Mouse (Mus musculus) forebrain, embryonic 16.5 days (tissue): ENCODE data around the gene Tial1. TPM values are rescaled to one million over a fixed set of nuclear protein-coding genes. Genes with fewer than 3 reads are reported as not detected.

ENCODE experiments used
- ATAC-seq: fragments of 200-750 bp; cut with Nextera tagmentation; 2 replicates; pipeline ENCODE4 v1.8.0; 2017; ENCODE audit warnings: mild to moderate bottlenecking, moderate library complexity
- H3K27ac ChIP-seq: fragments of 300-500 bp; sonication (generic); 2 replicates; pipeline ENCODE4 v1.5.1; 2014; ENCODE audit warnings: low read length, control low read depth
- H3K27me3 ChIP-seq: fragments of 300-500 bp; sonication (generic); replicated peaks from 2 replicates; pipeline ENCODE4 v1.6.1; 2014; ENCODE audit warnings: low read length; ENCODE audit not compliant: control insufficient read depth, insufficient read depth
- H3K36me3 ChIP-seq: fragments of 300-500 bp; sonication (generic); 2 replicates; pipeline ENCODE4 v1.6.1; 2014; ENCODE audit not compliant: control insufficient read depth, insufficient read depth
- H3K4me1 ChIP-seq: fragments of 300-500 bp; sonication (generic); replicated peaks from 2 replicates; pipeline ENCODE4 v1.6.1; 2014; ENCODE audit warnings: low read length; ENCODE audit not compliant: control insufficient read depth, insufficient read depth
- H3K4me2 ChIP-seq: fragments of 300-500 bp; sonication (generic); 2 replicates; pipeline ENCODE4 v1.6.1; 2014; ENCODE audit warnings: mild to moderate bottlenecking, low read length, control low read depth
- H3K4me3 ChIP-seq: fragments of 300-500 bp; sonication (generic); replicated peaks from 2 replicates; pipeline ENCODE4 v1.5.1; 2014; ENCODE audit warnings: mild to moderate bottlenecking, low read length, control low read depth
- H3K9ac ChIP-seq: fragments of 300-500 bp; sonication (generic); replicated peaks from 2 replicates; pipeline ENCODE4 v1.6.1; 2014; ENCODE audit warnings: low read depth, low read length, control low read depth
- H3K9me3 ChIP-seq: fragments of 300-500 bp; sonication (generic); 2 replicates; pipeline ENCODE4 v1.6.1; 2016; ENCODE audit warnings: low read length; ENCODE audit not compliant: control insufficient read depth
- WGBS: fragments of 180-500 bp; shearing (Covaris S2); extraction: QIAGEN DNeasy Blood & Tissue Kit; methylation state at CpG from one replicate; pipeline ENCODE4 v1.1.7; 2014; 5-methylcytosine and 5-hydroxymethylcytosine counted together
- polyA plus RNA-seq: library from polyadenylated mRNA; unstranded; fragments of >200 nt; fragmentation: Nextera tagmentation; extraction: Ambion mirVana; gene quantifications from 2 replicates; pipeline ENCODE4 v1.2.1, GENCODE M21; 2015

Tial1 gene
- 30.3 and 33.0 TPM in 2 replicates for polyA plus RNA-seq

- Histone ChIP-seq H3K9ac (peak within 1 kb of the TSS; percentile 68), H3K36me3 (no peaks in the 10 kb centered on the region), H3K4me1 (peaks cover 11% of the 10 kb centered on the region), H3K4me3 (peak within 1 kb of the TSS; percentile 78), H3K27me3 (no peaks in the 10 kb centered on the region), H3K4me2 (peak within 1 kb of the TSS; percentile 80), H3K9me3 (no peaks in the 10 kb centered on the region), H3K27ac (peak within 1 kb of the TSS; percentile 90)
- peak; percentile 99 for ATAC-seq
- WGBS, result under 1% methylated on average over 69 of the region's 69 CpGs
These were observed at the start of gene Tial1 for GRCm38 (mm10) chr7:128461285-128462215. Tial1 (minus strand) TSS chr7:128461717.

DNA sequence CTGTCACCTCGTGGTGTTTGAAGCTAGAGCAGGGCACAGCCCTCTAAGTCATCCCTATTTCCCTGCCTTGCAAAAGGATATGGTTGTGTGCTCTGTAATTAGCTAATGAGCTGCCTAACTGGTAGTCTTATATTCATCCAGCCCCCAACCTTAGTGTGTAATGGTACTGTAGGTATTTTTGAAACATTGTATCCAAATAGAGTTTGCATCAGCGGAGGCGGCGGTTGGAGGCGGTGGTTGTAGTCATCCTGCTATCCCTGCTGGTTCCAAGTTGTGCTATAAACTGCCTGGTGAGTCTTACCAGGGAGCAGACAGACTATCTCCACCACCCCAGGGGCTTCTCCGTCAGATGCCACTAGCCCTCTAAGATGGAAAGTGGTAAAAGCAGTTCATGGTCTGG, 42.6 kb upstream of the Tial1 start:
- H3K27ac ChIP-seq, result no peak overlapping the region
- H3K9me3 ChIP-seq, result no peaks in the 10 kb centered on the region
- ATAC-seq, result no peak
- no peaks in the 10 kb centered on the region for H3K36me3 ChIP-seq
- no peak overlapping the region for H3K4me2 ChIP-seq
- H3K4me1 ChIP-seq, result no peaks in the 10 kb centered on the region
- H3K27me3 ChIP-seq, result no peaks in the 10 kb centered on the region
- no peak overlapping the region for H3K4me3 ChIP-seq
- H3K9ac ChIP-seq, result no peak overlapping the region
- WGBS, result 86% methylated on average over 6 of the region's 6 CpGs

DNA sequence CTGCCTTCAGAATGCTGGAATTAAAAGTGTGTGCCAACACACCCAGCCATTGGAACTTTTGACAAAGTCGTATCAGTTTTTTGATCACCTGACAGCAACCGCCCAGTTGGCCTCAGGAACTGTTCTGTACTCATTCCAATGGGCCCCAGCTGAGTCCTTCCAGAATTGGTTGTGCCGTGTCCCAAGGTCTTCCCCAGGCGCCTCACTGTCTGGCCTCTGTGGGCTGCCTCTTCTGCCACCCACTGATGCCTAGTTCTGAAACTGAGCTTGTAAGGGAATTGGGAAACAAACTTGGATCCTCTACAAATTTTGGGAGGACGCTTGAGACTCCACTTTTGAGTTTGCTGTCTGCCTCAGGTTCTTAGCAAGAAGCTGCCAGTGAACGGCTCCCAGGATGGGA, 38.3 kb upstream of the Tial1 start:
- no peak for ATAC-seq

DNA sequence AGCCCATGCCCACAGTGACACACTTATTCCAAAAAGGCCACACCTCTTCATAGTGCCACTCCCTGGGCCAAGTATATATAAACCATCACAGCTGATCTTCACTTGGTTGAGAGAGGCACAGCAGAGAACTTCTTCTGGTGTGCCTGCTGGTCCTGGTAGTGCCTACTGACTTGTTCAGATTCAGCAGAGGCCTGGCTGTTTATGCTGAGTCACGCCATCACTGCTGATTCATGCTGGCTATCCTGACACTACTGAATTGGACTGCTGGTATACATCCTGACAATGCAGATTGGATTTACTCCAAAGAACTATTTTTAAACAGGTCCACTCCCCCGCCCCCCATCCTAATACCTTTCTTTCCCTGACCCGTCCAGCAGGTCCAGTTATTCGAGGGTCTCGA, 33.0 kb upstream of the Tial1 start:
- no peak for ATAC-seq
- 88% methylated on average over 5 of the region's 5 CpGs for WGBS
- Histone ChIP-seq H3K9me3 (no peaks in the 10 kb centered on the region), H3K27me3 (no peaks in the 10 kb centered on the region), H3K4me2 (no peak overlapping the region), H3K36me3 (no peaks in the 10 kb centered on the region), H3K4me3 (no peak overlapping the region), H3K4me1 (no peaks in the 10 kb centered on the region), H3K27ac (no peak overlapping the region), H3K9ac (no peak overlapping the region)

More for the DNA sequence above, 38.3 kb upstream of the Tial1 start:
- H3K4me1 ChIP-seq, result no peaks in the 10 kb centered on the region
- no peaks in the 10 kb centered on the region for H3K9me3 ChIP-seq
- no peak overlapping the region for H3K27ac ChIP-seq
- H3K36me3 ChIP-seq, result no peaks in the 10 kb centered on the region
- H3K27me3 ChIP-seq, result no peaks in the 10 kb centered on the region
- H3K4me2 ChIP-seq, result no peak overlapping the region
- no peak overlapping the region for H3K9ac ChIP-seq
- 88% methylated on average over 6 of the region's 6 CpGs for WGBS
- no peak overlapping the region for H3K4me3 ChIP-seq

DNA sequence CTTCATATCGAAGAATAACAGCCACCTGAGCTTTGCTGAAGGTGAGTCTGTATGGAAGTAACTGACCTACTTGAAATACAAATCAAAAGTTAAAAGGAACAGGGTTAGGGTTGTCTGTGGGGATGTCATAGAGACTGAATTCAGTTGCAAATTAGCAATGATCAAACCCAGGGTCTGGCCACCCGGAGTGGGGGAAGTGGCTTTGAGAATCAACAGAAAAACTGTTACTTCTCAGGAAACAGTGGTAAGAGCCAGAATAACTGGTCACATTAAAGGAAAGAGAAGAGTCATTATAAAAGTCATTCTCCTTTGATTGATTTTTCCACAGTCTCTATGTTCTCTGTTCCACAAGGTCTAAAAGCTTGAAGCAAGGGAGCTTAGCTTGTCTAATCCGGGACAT, 27.5 kb upstream of the Tial1 start:
- Histone ChIP-seq H3K4me2 (no peak overlapping the region), H3K36me3 (no peaks in the 10 kb centered on the region), H3K4me3 (no peak overlapping the region), H3K9me3 (peaks cover 16% of the 10 kb centered on the region; the same call in 1 of the 2 replicates), H3K27me3 (no peaks in the 10 kb centered on the region), H3K4me1 (no peaks in the 10 kb centered on the region), H3K9ac (no peak overlapping the region), H3K27ac (no peak overlapping the region)
- 97% methylated on average over 3 of the region's 3 CpGs for WGBS
- no peak for ATAC-seq

- H3K9me3 ChIP-seq, result no peaks in the 10 kb centered on the region
- no peak overlapping the region for H3K9ac ChIP-seq
- no peaks in the 10 kb centered on the region for H3K4me1 ChIP-seq
- H3K4me2 ChIP-seq, result peak overlapping the region; percentile 41
- peak overlapping the region; percentile 24 for H3K4me3 ChIP-seq
- no peaks in the 10 kb centered on the region for H3K27me3 ChIP-seq
- no peak overlapping the region for H3K27ac ChIP-seq
- ATAC-seq, result peak; percentile 84
- H3K36me3 ChIP-seq, result no peaks in the 10 kb centered on the region
- WGBS, result 27% methylated on average over 10 of the region's 10 CpGs
These were observed 12.8 kb upstream of the Tial1 start for GRCm38 (mm10) chr7:128474322-128474721.

GRCm38 (mm10) chr7:128462406-128462805, 889 bp upstream of the Tial1 start:
- no peak for ATAC-seq
- Histone ChIP-seq H3K4me2 (peak overlapping the region; percentile 78), H3K27me3 (no peaks in the 10 kb centered on the region), H3K36me3 (no peaks in the 10 kb centered on the region), H3K27ac (no peak overlapping the region), H3K4me1 (peaks cover 11% of the 10 kb centered on the region), H3K9ac (no peak overlapping the region), H3K4me3 (peak overlapping the region; percentile 78), H3K9me3 (no peaks in the 10 kb centered on the region)
- WGBS, result 58% methylated on average over 5 of the region's 5 CpGs

DNA sequence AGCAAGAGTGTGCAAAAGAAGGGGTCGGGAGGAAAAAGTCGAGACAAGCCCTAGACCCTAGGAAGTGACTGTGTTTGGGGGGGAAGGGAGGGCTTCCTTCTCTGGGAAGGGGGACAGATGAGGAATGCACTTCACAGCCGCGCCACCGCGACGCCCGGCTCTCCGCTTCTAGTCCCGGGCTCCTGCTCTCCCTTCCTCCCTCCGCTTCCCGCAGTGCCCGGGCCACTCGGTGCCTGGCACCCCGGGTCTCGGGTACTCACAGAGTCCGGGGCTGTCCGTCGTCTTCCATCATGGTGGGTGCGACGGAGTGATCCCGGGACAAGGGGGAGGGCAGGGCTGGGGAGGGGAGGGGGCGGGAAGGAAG, 670 bp downstream of the Tial1 start:
- peak overlapping the region; percentile 90 for H3K27ac ChIP-seq
- H3K9me3 ChIP-seq, result no peaks in the 10 kb centered on the region
- H3K9ac ChIP-seq, result peak overlapping the region; percentile 68
- peak overlapping the region; percentile 78 for H3K4me3 ChIP-seq
- ATAC-seq, result peak; percentile 9; the same call in 1 of the 2 replicates
- H3K36me3 ChIP-seq, result no peaks in the 10 kb centered on the region
- H3K4me2 ChIP-seq, result peak overlapping the region; percentile 80
- no peaks in the 10 kb centered on the region for H3K27me3 ChIP-seq
- peaks cover 11% of the 10 kb centered on the region for H3K4me1 ChIP-seq
- WGBS, result under 1% methylated on average over 21 of the region's 23 CpGs

- H3K27ac ChIP-seq, result peak overlapping the region; percentile 90
- H3K9ac ChIP-seq, result peak overlapping the region; percentile 68
- peak; percentile 0; the same call in 1 of the 2 replicates for ATAC-seq
These were observed 1.2 kb downstream of the Tial1 start for GRCm38 (mm10) chr7:128460131-128460864.

More at GRCm38 (mm10) chr7:128460131-128460864, 1.2 kb downstream of the Tial1 start:
- WGBS, result under 1% methylated on average over 34 of the region's 36 CpGs
- Histone ChIP-seq H3K4me3 (peak overlapping the region; percentile 78), H3K9me3 (no peaks in the 10 kb centered on the region), H3K4me1 (peaks cover 11% of the 10 kb centered on the region), H3K36me3 (no peaks in the 10 kb centered on the region), H3K4me2 (peak overlapping the region; percentile 80), H3K27me3 (no peaks in the 10 kb centered on the region)
